Mouse (Mus musculus) cerebellum, adult 11-12 months (tissue): ENCODE results near the gene Crim1.

Experiments used
- DNase-seq: peaks from one replicate; pipeline ENCODE4 v3.0.0; 2022

Gene Crim1

GRCm38 (mm10) chr17:78343688-78344087 lies 143.6 kb downstream of the Crim1 start:
- no peak for DNase-seq

- DNase-seq, result no peak
Measured at GRCm38 (mm10) chr17:78347111-78347801, 147.2 kb downstream of the Crim1 start.

GRCm38 (mm10) chr17:78351676-78352499 lies 151.8 kb downstream of the Crim1 start:
- no peak for DNase-seq

GRCm38 (mm10) chr17:78352500-78352855 lies 152.4 kb downstream of the Crim1 start:
- DNase-seq, result no peak

- no peak for DNase-seq
Measured at GRCm38 (mm10) chr17:78354411-78354810, 154.4 kb downstream of the Crim1 start.

GRCm38 (mm10) chr17:78354871-78355270 lies 154.8 kb downstream of the Crim1 start:
- DNase-seq, result no peak

GRCm38 (mm10) chr17:78355611-78356010 lies 155.6 kb downstream of the Crim1 start:
- no peak for DNase-seq

- no peak for DNase-seq
Measured at GRCm38 (mm10) chr17:78357753-78358152, 157.7 kb downstream of the Crim1 start.

- DNase-seq, result peak; percentile 18
Measured at GRCm38 (mm10) chr17:78358251-78358726, 158.2 kb downstream of the Crim1 start.

- DNase-seq, result no peak
Measured at GRCm38 (mm10) chr17:78361939-78362728, 162.1 kb downstream of the Crim1 start.

- DNase-seq, result no peak
Measured at GRCm38 (mm10) chr17:78364555-78365302, 164.7 kb downstream of the Crim1 start.

GRCm38 (mm10) chr17:78366070-78366469 lies 166.0 kb downstream of the Crim1 start:
- DNase-seq, result no peak

GRCm38 (mm10) chr17:78368481-78368880 lies 168.4 kb downstream of the Crim1 start:
- no peak for DNase-seq

GRCm38 (mm10) chr17:78370445-78370844 lies 170.4 kb downstream of the Crim1 start:
- no peak for DNase-seq

GRCm38 (mm10) chr17:78373174-78373573 lies 173.1 kb downstream of the Crim1 start:
- no peak for DNase-seq

GRCm38 (mm10) chr17:78373849-78374248 lies 173.8 kb downstream of the Crim1 start:
- DNase-seq, result no peak

GRCm38 (mm10) chr17:78374756-78375155 lies 174.7 kb downstream of the Crim1 start:
- no peak for DNase-seq

GRCm38 (mm10) chr17:78376587-78376986 lies 176.5 kb downstream of the Crim1 start:
- no peak for DNase-seq

GRCm38 (mm10) chr17:78379079-78379729 lies 179.2 kb downstream of the Crim1 start:
- DNase-seq, result no peak

- no peak for DNase-seq
Measured at GRCm38 (mm10) chr17:78379730-78380245, 179.7 kb downstream of the Crim1 start.

GRCm38 (mm10) chr17:78382321-78382720 lies 182.3 kb downstream of the Crim1 start:
- no peak for DNase-seq

- DNase-seq, result no peak
Measured at GRCm38 (mm10) chr17:78387665-78388064, 187.6 kb downstream of the Crim1 start.
